Mouse (Mus musculus) myocyte (in vitro differentiated cells): Measurements from ENCODE around the gene Coro1a. TPM values are rescaled to one million over a fixed set of nuclear protein-coding genes. Genes with fewer than 3 reads are reported as not detected.

Experiments
- H3K27me3 ChIP-seq: one replicate; pipeline ENCODE4 v1.6.1; 2011; ENCODE audit not compliant: control insufficient read depth, insufficient read depth, insufficient read length
- H3K36me3 ChIP-seq: one replicate; pipeline ENCODE4 v1.6.1; 2011; ENCODE audit not compliant: control insufficient read depth, insufficient read depth
- H3K4me2 ChIP-seq: one replicate; pipeline ENCODE4 v1.6.1; 2011; ENCODE audit warnings: low read depth, control low read depth
- H3K4me3 ChIP-seq: one replicate; pipeline ENCODE4 v1.5.1; 2011; ENCODE audit warnings: mild to moderate bottlenecking, control low read depth, moderate library complexity
- H3K79me2 ChIP-seq: one replicate; pipeline ENCODE4 v1.6.1; 2011; ENCODE audit not compliant: control insufficient read depth, insufficient read depth
- H3ac ChIP-seq: one replicate; pipeline ENCODE4 v1.6.1; 2011; ENCODE audit not compliant: control insufficient read depth, insufficient read length
- CEBPB ChIP-seq: IDR thresholded peaks from 2 replicates; pipeline ENCODE4 v1.6.1; 2011; ENCODE audit warnings: mild to moderate bottlenecking, moderate library complexity; ENCODE audit not compliant: poor library complexity, insufficient read depth, severe bottlenecking
- E2F4 ChIP-seq: IDR thresholded peaks from one replicate; pipeline ENCODE4 v1.6.1; 2011; ENCODE audit warnings: mild to moderate bottlenecking, control low read depth, moderate library complexity; ENCODE audit not compliant: insufficient read depth
- MAX ChIP-seq: IDR thresholded peaks from one replicate; pipeline ENCODE4 v1.6.1; 2011; ENCODE audit warnings: low read depth, mild to moderate bottlenecking, control low read depth
- MYOD1 ChIP-seq, 3 experiments: IDR thresholded peaks; one replicate each; pipeline ENCODE4 v1.6.1; 2011; ENCODE audit warnings: control low read depth in 2 of 3, low read depth in 2 of 3, mild to moderate bottlenecking in 2 of 3, moderate library complexity in 1 of 3; ENCODE audit not compliant: insufficient read length in 2 of 3, control insufficient read depth in 1 of 3
- MYOG ChIP-seq, 3 experiments: IDR thresholded peaks; one replicate each; pipeline ENCODE4 v1.6.1; 2011; ENCODE audit warnings: control low read depth in 2 of 3, low read depth in 2 of 3, mild to moderate bottlenecking in 2 of 3; ENCODE audit not compliant: insufficient read length in 2 of 3, control insufficient read depth in 1 of 3, insufficient read depth in 1 of 3
- POLR2A ChIP-seq: IDR thresholded peaks from one replicate; pipeline ENCODE4 v1.6.1; 2011; ENCODE audit warnings: low read depth, mild to moderate bottlenecking, control low read depth, moderate library complexity; ENCODE audit not compliant: insufficient read length
- POLR2AphosphoS2 ChIP-seq: IDR thresholded peaks from one replicate; pipeline ENCODE4 v1.6.1; 2011; ENCODE audit warnings: low read depth, control low read depth; ENCODE audit not compliant: insufficient read length
- REST ChIP-seq: IDR thresholded peaks from one replicate; pipeline ENCODE4 v1.6.1; 2011; ENCODE audit warnings: mild to moderate bottlenecking, control low read depth, moderate library complexity; ENCODE audit not compliant: insufficient read depth, insufficient read length
- SRF ChIP-seq: IDR thresholded peaks from one replicate; pipeline ENCODE4 v1.6.1; 2011; ENCODE audit warnings: low read depth; ENCODE audit not compliant: control insufficient read depth, insufficient read length
- TCF12 ChIP-seq: IDR thresholded peaks from one replicate; pipeline ENCODE4 v1.6.1; 2011; ENCODE audit warnings: mild to moderate bottlenecking, control low read depth; ENCODE audit not compliant: poor library complexity, insufficient read depth, severe bottlenecking
- TCF3 ChIP-seq: IDR thresholded peaks from one replicate; pipeline ENCODE4 v1.6.1; 2011; ENCODE audit warnings: low read depth, control low read depth; ENCODE audit not compliant: insufficient read length
- USF1 ChIP-seq: IDR thresholded peaks from one replicate; pipeline ENCODE4 v1.6.1; 2011; ENCODE audit warnings: low read depth, mild to moderate bottlenecking, control low read depth, moderate library complexity
- polyA plus RNA-seq: library from polyadenylated mRNA; unstranded; fragments of >200 nt; fragmentation: generic; extraction: Trizol; gene quantifications from one replicate; pipeline ENCODE4 v1.2.1, GENCODE M21; 2012; ENCODE audit warnings: missing spikeins

The Coro1a gene
- polyA plus RNA-seq, 1 experiment = 0.14 TPM

DNA sequence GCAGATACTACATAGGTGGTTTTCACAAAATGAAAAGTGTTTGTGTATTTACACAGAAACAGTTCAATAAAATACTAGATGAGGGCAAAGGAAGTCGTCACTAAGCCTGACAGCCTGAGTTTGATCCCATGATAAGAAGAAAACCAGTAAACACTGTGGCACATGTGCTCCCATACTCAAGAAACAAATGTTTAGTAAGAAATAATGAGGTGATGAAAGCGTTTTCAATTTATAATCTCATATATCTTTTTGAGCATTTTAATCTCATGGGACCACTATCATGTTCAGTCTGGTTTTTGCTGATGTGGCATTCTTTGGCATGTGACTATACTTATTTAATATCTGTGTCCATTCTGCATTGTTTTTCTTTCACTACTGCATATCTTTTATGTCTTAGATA, 53.6 kb downstream of the Coro1a start:
- no peak overlapping the region for H3K4me3 ChIP-seq
- H3K36me3 ChIP-seq = no peaks in the 10 kb centered on the region
- peaks cover 14% of the 10 kb centered on the region for H3K79me2 ChIP-seq
- TF ChIP-seq TCF12 = no peak
- TF ChIP-seq CEBPB = no peak
- TF ChIP-seq MAX = no peak
- TF ChIP-seq SRF = no peak
- no peaks in the 10 kb centered on the region for H3K27me3 ChIP-seq
- H3K4me2 ChIP-seq = no peak overlapping the region
- H3ac ChIP-seq = no peak overlapping the region

GRCm38 (mm10) chr7:126650852-126651251, 56.7 kb downstream of the Coro1a start:
- Histone ChIP-seq H3K4me3 (no peak overlapping the region), H3K4me2 (no peak overlapping the region), H3K36me3 (no peaks in the 10 kb centered on the region), H3ac (no peak overlapping the region), H3K27me3 (no peaks in the 10 kb centered on the region), H3K79me2 (peaks cover 14% of the 10 kb centered on the region)
- TF ChIP-seq REST (no peak), POLR2A (no peak), MYOG (IDR thresholded peaks at IDR 0.05; ENCODE audit: control insufficient read depth in 1 of 3, insufficient read depth in 1 of 3, insufficient read length in 2 of 3, low read depth in 2 of 3) (no peak), MYOD1 (IDR thresholded peaks at IDR 0.05; ENCODE audit: control insufficient read depth in 1 of 3, insufficient read length in 2 of 3, low read depth in 2 of 3) (no peak), E2F4 (no peak), TCF3 (no peak), POLR2AphosphoS2 (no peak), MAX (no peak), USF1 (no peak), TCF12 (no peak), CEBPB (no peak), SRF (no peak)

Other genes with a start within 250 kb of the Coro1a start
- 1,699 TPM for gene Atp2a1, start 244.7 kb downstream of the Coro1a start, polyA plus RNA-seq
- 58.8 TPM for gene Sh2b1, start 232.4 kb downstream of the Coro1a start, polyA plus RNA-seq
- 167 TPM for gene Tufm, start 220.4 kb downstream of the Coro1a start, polyA plus RNA-seq
- 104 TPM for gene Atxn2l, start 204.3 kb downstream of the Coro1a start, polyA plus RNA-seq
- gene Eif3c, start 141.4 kb downstream of the Coro1a start, polyA plus RNA-seq = 344 TPM
- 4.7 TPM for gene Apobr, start 122.8 kb downstream of the Coro1a start, polyA plus RNA-seq
- 3.6 TPM for gene Cln3, start 122.0 kb downstream of the Coro1a start, polyA plus RNA-seq
- not detected for gene Il27, start 112.8 kb downstream of the Coro1a start, polyA plus RNA-seq
- 244 TPM for gene Nupr1, start 76.9 kb downstream of the Coro1a start, polyA plus RNA-seq
- 35.3 TPM for gene Sgf29, start 58.5 kb downstream of the Coro1a start, polyA plus RNA-seq
- not detected for gene Sult1a1, start 31.4 kb downstream of the Coro1a start, polyA plus RNA-seq
- gene Bola2, start 12.4 kb downstream of the Coro1a start, polyA plus RNA-seq = 79.7 TPM
- gene Slx1b, start 12.0 kb downstream of the Coro1a start, polyA plus RNA-seq = 5.8 TPM
- 126 TPM for gene Mapk3, start 51.8 kb upstream of the Coro1a start, polyA plus RNA-seq
- gene Gdpd3, start 58.5 kb upstream of the Coro1a start, polyA plus RNA-seq = 1.1 TPM
- 82.2 TPM for gene Ypel3, start 69.2 kb upstream of the Coro1a start, polyA plus RNA-seq
- 0.23 TPM for gene Tbx6, start 73.7 kb upstream of the Coro1a start, polyA plus RNA-seq
- 113 TPM for gene Ppp4c, start 84.7 kb upstream of the Coro1a start, polyA plus RNA-seq
- gene Fam57b, start 89.9 kb upstream of the Coro1a start, polyA plus RNA-seq = 0.94 TPM
- gene 4930451I11Rik, start 123.9 kb upstream of the Coro1a start, polyA plus RNA-seq = not detected
- not detected for gene Doc2a, start 139.6 kb upstream of the Coro1a start, polyA plus RNA-seq
- 16.2 TPM for gene Hirip3, start 154.2 kb upstream of the Coro1a start, polyA plus RNA-seq
- gene Ino80e, start 154.6 kb upstream of the Coro1a start, polyA plus RNA-seq = 62.4 TPM
- 26.6 TPM for gene Taok2, start 176.9 kb upstream of the Coro1a start, polyA plus RNA-seq
- 34.1 TPM for gene Tmem219, start 215.1 kb upstream of the Coro1a start, polyA plus RNA-seq
- 14.6 TPM for gene Kctd13, start 221.1 kb upstream of the Coro1a start, polyA plus RNA-seq
- gene Asphd1, start 241.8 kb upstream of the Coro1a start, polyA plus RNA-seq = 0.11 TPM
- gene Sez6l2, start 242.8 kb upstream of the Coro1a start, polyA plus RNA-seq = 0.10 TPM